Mouse (Mus musculus) stomach, embryonic 16.5 days (tissue): ENCODE measurements around the gene Pnmal2. TPM values are rescaled to one million over a fixed set of nuclear protein-coding genes. Genes with fewer than 3 reads are reported as not detected.
A peak's percentile ranks its signal among the peaks of the same experiment; 100 is the strongest.
"Not testable (repeated sequence)": the region's sequence is repeated elsewhere in the genome, so short reads cannot be mapped to it uniquely, and the experiment has no call there.

Experiments used
- ATAC-seq: fragments of 200-750 bp; cut with Nextera tagmentation; 2 replicates; pipeline ENCODE4 v1.8.0; 2017; ENCODE audit warnings: moderate number of reproducible peaks, moderate TSS enrichment; ENCODE audit not compliant: insufficient read depth, low FRiP score
- H3K27ac ChIP-seq: fragments of 300-500 bp; sonication (generic); 2 replicates; pipeline ENCODE4 v1.5.1; 2014; ENCODE audit warnings: low read length
- H3K27me3 ChIP-seq: fragments of 300-500 bp; sonication (generic); 2 replicates; pipeline ENCODE4 v1.6.1; 2014; ENCODE audit warnings: low read length, control low read depth, mixed read lengths; ENCODE audit not compliant: control insufficient read depth, insufficient read depth
- H3K36me3 ChIP-seq: fragments of 300-500 bp; sonication (generic); 2 replicates; pipeline ENCODE4 v1.6.1; 2014; ENCODE audit warnings: low read length; ENCODE audit not compliant: control insufficient read depth, insufficient read depth
- H3K4me1 ChIP-seq: fragments of 300-500 bp; sonication (generic); 2 replicates; pipeline ENCODE4 v1.6.1; 2014; ENCODE audit warnings: low read length, control low read depth, mixed read lengths; ENCODE audit not compliant: control insufficient read depth, insufficient read depth
- H3K4me2 ChIP-seq: fragments of 300-500 bp; sonication (generic); 2 replicates; pipeline ENCODE4 v1.6.1; 2014; ENCODE audit warnings: low read depth, low read length, mixed read lengths
- H3K4me3 ChIP-seq: fragments of 300-500 bp; sonication (generic); replicated peaks from 2 replicates; pipeline ENCODE4 v1.5.1; 2014; ENCODE audit warnings: mild to moderate bottlenecking, low read length
- H3K9ac ChIP-seq: fragments of 300-500 bp; sonication (generic); 2 replicates; pipeline ENCODE4 v1.6.1; 2014; ENCODE audit warnings: low read length
- H3K9me3 ChIP-seq: fragments of 300-500 bp; sonication (generic); replicated peaks from 2 replicates; pipeline ENCODE4 v1.6.1; 2016; ENCODE audit warnings: low read length, control low read depth; ENCODE audit not compliant: control insufficient read depth
- WGBS: fragments of 180-500 bp; shearing (Covaris S2); extraction: QIAGEN DNeasy Blood & Tissue Kit; methylation state at CpG from one replicate; pipeline ENCODE4 v1.1.7; 2014; 5-methylcytosine and 5-hydroxymethylcytosine counted together
- polyA plus RNA-seq: library from polyadenylated mRNA; unstranded; fragments of >200 nt; fragmentation: Nextera tagmentation; extraction: Ambion mirVana; gene quantifications from 2 replicates; pipeline ENCODE4 v1.2.1, GENCODE M21; 2015

Pnmal2 gene
- polyA plus RNA-seq, 1 experiment from 2014 or later: 10.2 TPM

DNA sequence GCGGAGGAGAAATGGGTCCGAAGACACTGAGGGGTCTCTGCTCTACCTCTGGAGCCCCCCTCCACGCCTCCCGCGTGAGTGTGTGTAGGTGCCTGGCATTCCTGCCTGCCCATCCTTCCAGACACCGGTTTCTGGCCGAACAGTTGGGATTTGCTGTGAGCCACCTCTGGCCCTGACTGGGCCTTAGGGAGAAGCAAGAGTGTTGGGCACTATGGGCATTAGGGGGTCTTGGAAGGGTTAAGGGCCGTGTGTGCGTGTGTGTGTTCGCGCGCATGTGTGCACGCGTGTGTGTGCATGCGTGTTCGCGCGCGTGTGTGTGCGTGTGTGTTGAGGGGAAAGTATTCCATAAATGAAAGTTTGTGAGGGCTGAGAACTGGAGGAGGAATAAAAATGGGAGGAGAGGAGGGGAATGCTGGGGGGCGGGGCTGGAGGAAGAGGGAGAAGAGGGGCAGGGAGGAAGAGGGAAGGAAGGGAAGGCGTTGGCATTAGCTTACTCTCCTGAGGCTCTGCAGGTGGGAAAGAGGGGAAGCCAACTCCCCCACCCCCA lies 2.9 kb downstream of the Pnmal2 start:
- H3K27me3 ChIP-seq: peaks cover 27% of the 10 kb centered on the region
- H3K4me1 ChIP-seq: peaks cover 51% of the 10 kb centered on the region
- peak overlapping the region; percentile 70 for H3K9ac ChIP-seq
- WGBS: 24% methylated on average over 22 of the region's 22 CpGs
- H3K4me3 ChIP-seq: peak overlapping the region; percentile 43
- no peaks in the 10 kb centered on the region for H3K9me3 ChIP-seq
- H3K36me3 ChIP-seq: no peaks in the 10 kb centered on the region
- H3K27ac ChIP-seq: peak overlapping the region; percentile 76
- no peak for ATAC-seq
- peak overlapping the region; percentile 87 for H3K4me2 ChIP-seq

GRCm38 (mm10) chr7:16947959-16948361 lies 3.5 kb downstream of the Pnmal2 start:
- Histone ChIP-seq H3K4me2 (peak overlapping the region; percentile 87), H3K4me3 (no peak overlapping the region; the same call in 1 of the 2 replicates), H3K9me3 (no peaks in the 10 kb centered on the region), H3K27ac (peak overlapping the region; percentile 76), H3K27me3 (peaks cover 27% of the 10 kb centered on the region), H3K36me3 (no peaks in the 10 kb centered on the region), H3K9ac (peak overlapping the region; percentile 55), H3K4me1 (peaks cover 51% of the 10 kb centered on the region)
- ATAC-seq: peak; percentile 22; the same call in 1 of the 2 replicates
- WGBS: 6% methylated on average over 4 of the region's 4 CpGs

DNA sequence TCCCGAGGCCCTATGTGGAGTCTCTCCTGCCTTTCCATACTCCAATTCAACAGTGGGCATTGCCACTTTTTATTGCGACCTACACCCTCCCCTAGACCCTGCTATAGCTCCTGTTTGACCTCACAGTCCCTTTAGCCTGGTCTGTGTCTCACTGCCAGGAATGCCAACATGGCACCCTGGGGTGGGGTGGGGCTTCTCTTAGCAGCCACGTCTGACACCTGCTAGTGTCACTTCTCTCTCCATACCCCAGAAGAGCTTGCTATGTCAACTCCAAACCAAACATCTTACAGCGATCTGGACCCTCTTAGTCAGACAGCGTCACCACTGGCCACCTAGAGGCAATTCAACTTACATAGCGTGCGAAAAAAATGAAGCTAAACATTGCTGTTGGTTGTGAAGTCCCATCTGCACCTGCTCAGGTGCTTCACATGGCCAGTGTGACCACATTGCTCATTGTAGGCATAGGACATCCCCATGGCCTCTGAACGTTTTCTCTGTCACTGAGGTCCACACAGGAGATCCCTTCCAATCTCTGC lies 4.5 kb downstream of the Pnmal2 start:
- peaks cover 27% of the 10 kb centered on the region for H3K27me3 ChIP-seq

GRCm38 (mm10) chr7:16949908-16950841 lies 5.7 kb downstream of the Pnmal2 start:
- no peak overlapping the region for H3K27ac ChIP-seq
- H3K36me3 ChIP-seq: no peaks in the 10 kb centered on the region
- peak overlapping the region; percentile 35 for H3K4me3 ChIP-seq
- H3K9me3 ChIP-seq: no peaks in the 10 kb centered on the region
- peaks cover 22% of the 10 kb centered on the region for H3K27me3 ChIP-seq
- peak overlapping the region; percentile 57 for H3K4me2 ChIP-seq
- peaks cover 40% of the 10 kb centered on the region for H3K4me1 ChIP-seq
- 10% methylated on average over 29 of the region's 29 CpGs for WGBS
- peak overlapping the region; percentile 59 for H3K9ac ChIP-seq
- ATAC-seq: peak; percentile 52; the same call in 1 of the 2 replicates

More for the DNA sequence above, 4.5 kb downstream of the Pnmal2 start:
- peaks cover 49% of the 10 kb centered on the region for H3K4me1 ChIP-seq
- no peaks in the 10 kb centered on the region for H3K9me3 ChIP-seq
- H3K4me2 ChIP-seq: no peak overlapping the region
- H3K4me3 ChIP-seq: no peak overlapping the region
- no peak overlapping the region for H3K27ac ChIP-seq
- ATAC-seq: no peak
- H3K9ac ChIP-seq: no peak overlapping the region
- 74% methylated on average over 8 of the region's 8 CpGs for WGBS
- H3K36me3 ChIP-seq: no peaks in the 10 kb centered on the region

DNA sequence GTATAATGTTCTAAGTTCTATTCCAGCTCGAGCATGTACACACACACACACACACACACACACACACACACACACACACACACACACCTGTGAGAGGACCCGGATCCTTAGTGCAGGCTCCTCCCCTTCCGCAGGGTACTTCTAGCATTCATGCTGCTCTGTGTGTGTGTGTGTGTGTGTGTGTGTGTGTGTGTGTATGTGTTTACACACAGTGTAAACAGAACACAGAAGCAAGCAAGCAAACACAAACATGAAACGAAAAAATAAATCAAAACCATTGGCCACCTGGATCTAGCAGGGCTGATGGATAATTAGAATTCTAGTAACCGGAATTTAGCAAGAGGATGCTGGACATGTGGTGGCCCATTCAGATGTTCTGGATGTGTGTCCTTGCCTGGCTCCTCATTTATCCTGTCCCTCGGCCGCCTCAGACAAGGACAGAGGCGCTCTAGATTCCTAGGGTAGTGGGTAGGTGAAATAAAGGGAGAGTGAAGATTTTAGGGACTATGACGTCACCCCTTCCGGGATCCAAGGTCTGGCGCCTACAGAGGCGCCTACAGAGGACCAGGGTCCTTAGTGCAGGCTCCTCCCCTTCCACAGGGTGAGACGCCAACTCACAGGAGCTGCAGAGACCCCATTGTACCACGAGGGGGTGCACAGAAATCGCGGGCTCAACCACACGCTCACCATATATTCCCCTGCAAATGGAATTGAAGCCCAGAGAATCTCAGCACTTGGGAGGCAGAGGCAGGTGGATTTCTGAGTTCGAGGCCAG lies 6.6 kb downstream of the Pnmal2 start:
- peak overlapping the region; percentile 17; the same call in 1 of the 2 replicates for H3K4me2 ChIP-seq
- ATAC-seq: peak; percentile 63
- H3K36me3 ChIP-seq: no peaks in the 10 kb centered on the region
- peaks cover 31% of the 10 kb centered on the region for H3K4me1 ChIP-seq
- H3K27me3 ChIP-seq: peaks cover 13% of the 10 kb centered on the region
- H3K9me3 ChIP-seq: no peaks in the 10 kb centered on the region
- no peak overlapping the region for H3K27ac ChIP-seq
- no peak overlapping the region for H3K4me3 ChIP-seq
- WGBS: 23% methylated on average over 18 of the region's 18 CpGs
- H3K9ac ChIP-seq: no peak overlapping the region

- H3K9me3 ChIP-seq, H3K9ac ChIP-seq, H3K27ac ChIP-seq, H3K4me2 ChIP-seq, ATAC-seq, H3K4me1 ChIP-seq, H3K27me3 ChIP-seq, H3K4me3 ChIP-seq, H3K36me3 ChIP-seq: not testable (repeated sequence)
- WGBS: 70% methylated on average over 2 of the region's 2 CpGs
Measured at GRCm38 (mm10) chr7:16953776-16954175, 9.3 kb downstream of the Pnmal2 start.

DNA sequence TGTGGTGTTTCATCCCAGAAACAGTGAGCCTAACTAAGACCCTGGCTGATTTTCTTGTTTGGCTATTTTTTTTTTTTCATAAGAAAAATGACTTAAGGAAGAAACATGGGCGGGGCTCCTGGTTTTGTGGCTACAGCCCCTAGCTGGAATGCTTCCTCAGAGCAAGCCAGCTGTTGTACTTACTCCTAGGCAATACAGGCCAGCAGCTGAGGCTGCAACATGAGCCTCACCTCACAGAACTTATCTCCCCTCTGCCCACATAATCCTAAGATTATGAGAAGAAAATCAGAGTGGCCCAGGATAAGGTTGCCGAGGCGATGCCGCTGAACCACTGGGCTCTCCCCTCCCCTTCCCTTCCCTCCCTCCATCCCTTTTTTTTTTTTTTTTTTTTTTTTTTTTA lies 11.2 kb downstream of the Pnmal2 start:
- no peaks in the 10 kb centered on the region for H3K9me3 ChIP-seq
- no peaks in the 10 kb centered on the region for H3K27me3 ChIP-seq
- no peak overlapping the region for H3K27ac ChIP-seq
- no peak for ATAC-seq
- WGBS: 68% methylated on average over 4 of the region's 4 CpGs
- no peaks in the 10 kb centered on the region for H3K36me3 ChIP-seq
- H3K4me2 ChIP-seq: no peak overlapping the region
- no peaks in the 10 kb centered on the region for H3K4me1 ChIP-seq
- H3K4me3 ChIP-seq: no peak overlapping the region
- no peak overlapping the region for H3K9ac ChIP-seq

DNA sequence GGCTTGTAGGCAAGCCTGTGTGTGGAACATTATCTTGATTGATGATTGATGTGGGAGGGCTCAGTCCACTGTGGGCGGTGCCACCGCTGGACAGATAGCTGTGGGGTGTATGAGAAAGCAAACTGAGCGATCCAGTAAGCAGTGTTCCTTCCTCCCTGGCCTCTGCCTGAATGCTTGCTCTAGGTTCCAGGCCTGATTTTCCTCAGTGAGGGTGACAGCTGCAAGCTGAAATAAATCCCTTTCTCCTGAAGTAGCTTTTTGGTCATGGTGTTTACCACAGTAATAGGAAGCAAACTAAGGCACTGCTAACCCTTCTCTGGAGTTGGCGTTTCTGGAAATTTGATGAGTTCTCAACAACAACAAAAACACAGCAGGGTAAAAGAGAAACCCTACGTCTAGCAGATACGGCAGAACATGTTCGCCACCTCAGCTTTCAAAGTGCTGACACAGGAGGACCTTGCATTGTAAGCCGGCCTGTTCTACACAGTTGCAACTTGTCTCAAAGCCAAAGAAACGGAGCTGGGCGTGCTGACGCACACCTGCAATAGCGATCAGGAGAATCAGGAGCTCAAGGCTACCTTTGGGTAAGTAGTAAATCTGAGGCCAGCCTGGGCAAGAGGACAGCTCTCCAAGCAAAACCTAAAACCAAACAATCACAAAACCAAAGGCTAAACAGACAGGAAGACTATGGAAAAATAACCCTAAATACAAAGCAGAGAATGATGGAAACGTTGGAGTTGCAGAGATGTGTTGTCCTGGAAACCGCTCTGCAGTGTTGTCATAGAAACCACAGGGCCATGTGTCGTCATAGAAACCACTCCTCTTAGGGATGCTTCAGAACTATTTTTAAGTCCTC lies 12.2 kb downstream of the Pnmal2 start:
- H3K36me3 ChIP-seq: no peaks in the 10 kb centered on the region
- no peak for ATAC-seq
- 65% methylated on average over 15 of the region's 15 CpGs for WGBS
- H3K4me1 ChIP-seq: no peaks in the 10 kb centered on the region
- no peaks in the 10 kb centered on the region for H3K27me3 ChIP-seq
- H3K4me3 ChIP-seq: no peak overlapping the region
- no peak overlapping the region for H3K4me2 ChIP-seq
- H3K27ac ChIP-seq: no peak overlapping the region
- no peaks in the 10 kb centered on the region for H3K9me3 ChIP-seq
- no peak overlapping the region for H3K9ac ChIP-seq
